Mouse (Mus musculus) thymus, adult 18-20 months (tissue): ENCODE data around the gene Sgf29.

Source experiments
- DNase-seq, 2 experiments: peaks; one replicate each; pipeline ENCODE4 v3.0.0; 2022; ENCODE audit warnings: mixed read lengths in 2 of 2

Sgf29 gene

GRCm38 (mm10) chr7:126649231-126650051, at the start of gene Sgf29:
Gene Sgf29 (plus strand): TSS chr7:126649309.
- peak; percentile 84 to 86 for DNase-seq

GRCm38 (mm10) chr7:126601896-126602295, 47.2 kb upstream of the Sgf29 start:
- no peak for DNase-seq

DNA sequence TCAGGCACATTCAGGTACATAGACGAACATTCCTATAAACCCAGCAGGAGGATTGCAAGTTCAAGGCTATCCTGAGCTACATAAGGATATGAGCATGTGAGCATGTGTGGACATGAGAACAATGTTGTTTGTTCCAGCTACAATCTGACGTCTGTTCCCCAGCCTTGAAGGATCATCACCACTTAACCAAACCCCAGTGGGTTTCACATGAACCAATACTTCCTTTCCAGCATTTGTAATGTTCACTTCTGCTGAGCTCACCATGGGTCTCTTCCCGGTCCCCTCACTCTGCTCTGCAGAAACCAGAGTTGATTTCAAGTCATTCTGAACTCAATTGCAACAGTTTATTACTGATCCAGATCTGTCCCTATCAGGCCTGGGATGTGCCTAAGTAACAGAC, 46.5 kb upstream of the Sgf29 start:
- DNase-seq: no peak

GRCm38 (mm10) chr7:126606611-126607010, 42.5 kb upstream of the Sgf29 start:
- DNase-seq: no peak

GRCm38 (mm10) chr7:126607064-126607463, 42.0 kb upstream of the Sgf29 start:
- DNase-seq: no peak

GRCm38 (mm10) chr7:126607796-126608195, 41.3 kb upstream of the Sgf29 start:
- DNase-seq: no peak

- DNase-seq: no peak
Measured at GRCm38 (mm10) chr7:126612736-126613135, 36.4 kb upstream of the Sgf29 start.

- DNase-seq: no peak
Measured at GRCm38 (mm10) chr7:126616707-126617106, 32.4 kb upstream of the Sgf29 start.

DNA sequence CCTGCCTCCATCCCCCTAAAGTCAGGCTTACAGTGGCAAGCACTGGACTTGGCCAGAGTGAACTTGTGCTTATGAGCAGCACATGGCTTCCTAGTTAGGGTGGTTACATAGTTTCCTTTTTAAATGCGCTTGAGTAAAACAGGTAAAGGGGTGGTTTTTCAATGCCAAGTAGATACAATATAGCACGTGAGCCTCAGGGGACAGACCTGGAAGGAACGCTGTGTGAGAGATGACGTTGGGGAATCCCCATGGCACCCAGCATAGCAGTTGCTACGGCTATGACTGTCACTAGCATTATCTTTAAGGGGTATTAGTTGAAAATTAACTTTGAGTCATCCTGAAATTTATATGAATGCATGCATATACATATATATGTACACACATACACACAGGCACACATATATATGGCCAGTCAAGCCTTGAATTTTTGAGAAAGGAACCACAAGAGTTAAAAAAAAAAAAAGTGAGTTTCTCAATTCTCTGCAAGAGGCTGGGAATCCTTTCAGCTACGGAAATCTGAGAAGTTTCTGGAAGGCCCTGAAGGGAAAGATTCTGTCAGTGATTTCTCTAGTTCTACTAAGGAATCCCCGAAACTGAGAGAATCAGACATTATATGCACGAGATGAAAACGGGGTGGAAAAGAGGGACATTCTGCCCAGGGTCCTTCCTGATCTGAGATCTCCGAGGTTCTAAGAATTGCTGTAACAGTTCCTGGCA, 29.4 kb upstream of the Sgf29 start:
- no peak for DNase-seq

DNA sequence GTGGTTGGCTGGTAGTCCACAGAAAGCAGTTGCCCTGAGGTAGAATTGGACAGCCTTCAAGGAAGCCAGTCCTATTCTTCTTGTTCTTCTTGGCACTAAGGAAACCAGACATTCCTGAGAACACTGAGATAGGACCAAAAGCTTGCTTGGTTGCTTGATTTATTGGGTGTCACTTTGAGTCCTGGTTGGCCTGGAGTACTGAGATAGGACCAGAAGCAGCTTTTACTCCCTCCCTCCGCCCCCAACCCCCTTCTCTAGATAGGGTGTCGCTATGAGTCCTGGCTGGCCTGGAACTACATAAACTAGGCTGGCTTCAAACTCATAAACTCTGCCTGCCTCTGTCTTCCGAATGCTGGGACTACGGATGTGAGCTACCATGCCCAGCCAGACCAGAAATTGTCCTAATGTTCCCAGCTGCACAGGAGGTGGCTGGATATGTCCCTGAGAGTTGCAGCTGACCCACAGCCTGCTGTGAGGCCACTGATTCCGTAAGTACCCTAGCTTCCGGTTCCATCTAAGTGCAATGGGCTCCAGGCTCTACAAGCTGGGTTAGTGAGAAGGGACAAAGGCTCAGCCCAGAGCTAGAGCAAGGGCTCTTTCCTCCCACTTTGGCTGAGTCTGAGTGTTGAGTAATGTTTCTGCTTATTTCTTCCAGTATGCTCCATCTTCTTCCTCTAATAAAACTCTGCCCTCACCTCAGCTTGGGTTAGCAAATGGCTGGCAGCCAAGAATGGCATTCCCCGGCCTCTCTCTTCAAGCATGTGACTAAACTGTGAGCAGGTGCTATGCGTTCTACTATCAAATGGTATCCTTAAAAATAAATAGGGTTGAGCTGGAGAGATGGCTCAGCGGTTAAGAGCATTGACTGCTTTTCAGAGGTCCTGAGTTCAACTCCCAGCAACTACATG, 27.4 kb upstream of the Sgf29 start:
- no peak for DNase-seq

- DNase-seq: no peak
Measured at GRCm38 (mm10) chr7:126623381-126623780, 25.7 kb upstream of the Sgf29 start.

GRCm38 (mm10) chr7:126624774-126625173, 24.3 kb upstream of the Sgf29 start:
- no peak for DNase-seq

GRCm38 (mm10) chr7:126625369-126625768, 23.7 kb upstream of the Sgf29 start:
- peak in 1 of 2 experiments; percentile 25 for DNase-seq

DNA sequence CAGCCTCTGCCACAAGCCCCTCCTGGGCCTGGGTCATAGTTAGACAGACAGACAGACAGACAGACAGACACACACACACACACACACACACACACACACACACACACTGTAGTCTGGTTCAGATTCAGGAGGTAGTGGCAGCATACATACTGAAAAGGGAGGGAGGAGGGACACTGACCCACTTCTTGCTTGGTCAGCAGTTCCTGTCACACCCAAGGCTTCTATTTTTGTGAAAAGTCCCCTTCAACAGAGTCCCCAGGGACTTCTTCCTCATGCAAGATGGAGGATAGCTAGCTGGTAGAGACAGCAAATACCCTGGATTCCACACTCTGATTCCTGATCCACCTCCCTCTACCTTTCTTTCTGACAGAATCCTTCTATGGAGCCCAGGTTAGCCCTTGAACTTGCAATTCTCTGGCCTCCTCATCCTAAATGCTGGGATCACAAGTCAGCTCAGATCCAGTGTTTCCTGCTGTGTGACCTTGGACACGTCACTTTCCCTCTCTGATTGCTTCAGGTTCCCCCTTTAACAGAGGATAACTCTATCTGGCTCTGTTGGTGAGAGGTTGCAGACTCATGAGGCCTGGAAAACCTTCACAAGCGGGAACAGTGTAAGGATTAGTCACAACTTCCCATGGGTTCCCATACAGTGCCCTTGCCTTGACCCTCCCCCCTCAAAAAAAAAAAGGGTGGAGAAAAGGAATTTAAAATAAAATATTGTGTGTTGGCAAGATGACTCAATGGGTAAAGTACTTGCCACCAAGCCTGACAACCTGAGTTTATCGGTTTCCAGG, 23.1 kb upstream of the Sgf29 start:
- DNase-seq: no peak

DNA sequence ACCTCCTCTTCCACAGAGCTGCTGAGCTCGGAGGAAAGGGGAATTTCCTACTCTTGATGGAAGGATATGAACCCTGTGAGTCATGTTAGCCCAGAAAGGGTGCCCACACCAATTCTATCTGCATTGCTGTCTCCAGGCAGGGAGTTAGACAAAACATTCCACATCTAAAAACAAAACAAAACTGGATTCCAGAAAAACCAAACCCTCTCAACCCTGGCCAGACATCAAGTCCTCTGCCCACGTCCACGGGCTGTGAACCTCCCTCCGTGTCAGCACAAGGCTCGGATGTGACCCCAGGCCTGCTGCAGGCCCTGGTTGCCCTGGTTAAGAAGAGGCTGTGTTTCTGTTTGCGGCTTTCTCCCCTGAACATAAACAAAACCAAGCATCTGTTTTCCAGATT, 21.0 kb upstream of the Sgf29 start:
- DNase-seq: no peak

DNA sequence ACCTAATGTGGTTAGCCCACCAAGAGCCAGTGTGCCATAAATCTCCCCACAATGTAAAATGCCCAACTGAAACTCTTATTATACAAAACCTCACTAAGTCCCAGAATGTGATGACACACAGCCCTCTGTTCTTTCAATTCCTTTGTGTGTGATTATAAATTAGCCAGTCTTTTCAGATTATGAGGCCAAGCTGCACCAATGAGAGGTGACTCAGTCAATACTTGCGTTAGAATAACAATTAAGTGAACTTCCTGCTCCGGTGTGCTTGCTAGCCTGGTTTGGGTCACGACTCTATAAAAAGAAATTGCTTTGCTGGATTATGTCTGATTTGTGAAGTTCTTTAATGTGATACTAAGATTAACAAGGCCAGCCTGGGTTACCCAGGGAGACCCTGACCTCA, 19.2 kb upstream of the Sgf29 start:
- DNase-seq: no peak

DNA sequence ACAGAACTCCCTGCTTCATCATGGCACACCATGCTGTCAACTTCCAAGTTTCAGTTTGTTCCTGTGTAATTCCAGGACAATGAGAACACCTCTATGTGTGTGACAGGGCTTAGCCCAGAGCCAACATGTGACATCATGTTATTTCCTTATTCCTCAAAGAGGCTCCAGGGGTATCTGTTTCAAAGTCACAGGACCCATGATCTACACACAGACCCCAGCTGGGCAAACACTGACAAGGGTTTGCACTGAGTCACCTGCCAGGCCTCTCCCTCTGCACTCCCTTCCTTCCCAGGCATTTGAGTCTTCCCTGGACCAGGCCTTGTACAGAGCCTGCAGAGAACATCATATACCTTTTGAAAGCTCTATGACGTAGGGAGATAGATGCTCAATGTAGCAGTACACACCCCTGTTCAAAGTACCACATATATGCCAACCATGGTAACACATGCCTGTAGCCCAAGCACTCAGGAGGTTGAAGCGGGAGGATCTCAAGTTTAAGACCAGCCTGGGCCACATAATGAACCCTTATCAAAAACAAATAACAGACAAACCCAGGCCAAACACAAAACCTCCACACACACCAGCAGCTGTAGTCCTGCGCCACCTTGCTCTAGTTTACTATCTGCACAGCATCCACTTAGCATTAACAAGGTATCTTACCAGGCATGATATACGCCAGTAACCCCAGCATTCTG, 18.1 kb upstream of the Sgf29 start, which contains the start of gene Nupr1:
Gene Nupr1 (minus strand): TSS at position 38 of the 695 bp plus-strand sequence.
- DNase-seq: no peak

DNA sequence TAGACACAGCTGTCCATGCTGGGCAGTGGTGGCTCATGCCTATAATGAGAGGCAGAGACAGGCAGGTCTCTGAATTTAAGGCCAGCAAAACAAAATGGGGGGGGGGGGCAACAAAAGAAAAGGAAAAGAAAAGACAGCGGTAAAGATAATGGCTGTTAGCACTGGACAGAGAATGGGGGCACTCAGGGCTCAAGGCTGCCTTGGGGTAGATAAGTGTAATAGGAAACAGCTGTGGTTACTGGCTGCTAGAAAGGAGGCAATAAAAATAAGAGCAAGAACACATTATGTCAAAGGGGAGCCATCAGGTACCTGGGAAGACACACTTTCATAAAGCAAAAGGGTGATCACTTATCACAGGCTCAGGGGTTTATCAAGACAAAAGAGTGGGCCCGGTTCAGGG, 16.6 kb upstream of the Sgf29 start:
- no peak for DNase-seq

DNA sequence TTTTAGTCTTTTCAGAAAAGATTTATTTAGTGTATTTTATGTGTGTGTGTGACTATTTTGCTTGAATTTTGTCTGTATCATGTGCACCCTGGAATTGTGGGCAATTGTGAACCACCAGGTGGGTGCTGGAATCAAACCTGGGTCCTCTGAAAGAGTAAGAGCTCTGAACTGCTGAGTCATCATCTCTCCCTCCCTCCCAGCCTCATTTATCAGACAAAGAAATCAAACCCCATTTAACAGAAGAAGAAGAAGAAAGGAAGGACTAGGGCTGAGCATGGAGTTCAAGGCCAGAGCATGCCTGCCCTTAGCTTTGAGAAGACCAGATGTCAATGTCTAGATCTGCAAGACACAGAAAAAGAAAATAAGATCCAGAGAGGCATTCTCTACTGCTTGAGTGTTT, 13.7 kb upstream of the Sgf29 start:
- no peak for DNase-seq

DNA sequence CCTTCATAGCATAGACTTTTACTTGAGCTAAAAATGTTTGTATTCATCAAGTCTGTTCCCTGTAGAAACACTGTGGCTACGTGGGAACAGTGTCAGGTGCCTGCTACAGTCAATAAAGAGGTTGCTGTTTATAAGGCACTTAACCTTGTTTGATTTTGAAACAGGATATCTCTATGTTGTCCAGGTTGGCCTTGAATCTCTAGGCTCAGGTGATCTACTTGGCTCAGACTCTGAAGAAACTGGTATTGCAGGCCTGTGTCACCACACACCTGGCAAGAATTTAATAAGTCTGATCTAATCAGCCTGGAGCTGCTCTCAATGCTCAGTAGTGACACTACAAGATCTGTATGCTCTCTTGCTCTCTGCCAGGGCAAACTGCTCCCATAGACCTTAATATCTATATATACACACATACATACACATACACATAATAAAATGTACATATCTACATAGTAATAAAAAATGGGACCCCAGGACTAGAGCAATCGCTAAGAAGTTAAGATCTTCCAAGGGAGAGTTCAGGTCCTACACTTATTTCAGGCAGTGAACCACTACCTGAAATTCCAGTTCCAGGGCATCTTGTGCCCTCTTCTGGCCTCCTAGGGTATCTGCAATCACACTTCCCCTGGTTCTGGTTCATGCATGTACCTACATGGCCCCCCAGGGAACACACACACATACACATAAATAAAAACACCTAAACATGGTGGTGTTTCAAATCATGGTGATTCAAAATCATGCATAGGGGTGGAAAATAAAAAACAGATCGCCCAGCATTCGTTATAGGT, 12.2 kb upstream of the Sgf29 start:
- peak in 1 of 2 experiments; percentile 6 for DNase-seq
